Mouse (Mus musculus) kidney, embryonic 14.5 days (tissue): ENCODE results near the gene Cxcl10. TPM values are rescaled to one million over a fixed set of nuclear protein-coding genes. Genes with fewer than 3 reads are reported as not detected.

Experiments
- ATAC-seq: fragments of 200-750 bp; cut with Nextera tagmentation; 2 replicates; pipeline ENCODE4 v1.8.0; 2017; ENCODE audit warnings: moderate number of reproducible peaks, mild to moderate bottlenecking, moderate TSS enrichment, moderate library complexity; ENCODE audit not compliant: low FRiP score, low TSS enrichment
- H3K27ac ChIP-seq: fragments of 300-500 bp; sonication (generic); 2 replicates; pipeline ENCODE4 v1.5.1; 2014; ENCODE audit warnings: low read depth, mild to moderate bottlenecking, low read length, moderate library complexity, mixed read lengths
- H3K27me3 ChIP-seq: fragments of 300-500 bp; sonication (generic); 2 replicates; pipeline ENCODE4 v1.6.1; 2014; ENCODE audit warnings: mild to moderate bottlenecking, low read length; ENCODE audit not compliant: control insufficient read depth, insufficient read depth
- H3K36me3 ChIP-seq: fragments of 300-500 bp; sonication (generic); 2 replicates; pipeline ENCODE4 v1.6.1; 2014; ENCODE audit warnings: low read length, mixed read lengths; ENCODE audit not compliant: control insufficient read depth, insufficient read depth
- H3K4me1 ChIP-seq: fragments of 300-500 bp; sonication (generic); 2 replicates; pipeline ENCODE4 v1.6.1; 2014; ENCODE audit warnings: low read length, mixed read lengths; ENCODE audit not compliant: control insufficient read depth, insufficient read depth
- H3K4me2 ChIP-seq: fragments of 300-500 bp; sonication (generic); replicated peaks from 2 replicates; pipeline ENCODE4 v1.6.1; 2014; ENCODE audit warnings: low read depth, mild to moderate bottlenecking, low read length
- H3K4me3 ChIP-seq: fragments of 300-500 bp; sonication (generic); 2 replicates; pipeline ENCODE4 v1.5.1; 2014; ENCODE audit warnings: mild to moderate bottlenecking, low read length
- H3K9ac ChIP-seq: fragments of 300-500 bp; sonication (generic); 2 replicates; pipeline ENCODE4 v1.6.1; 2014; ENCODE audit warnings: low read depth, mild to moderate bottlenecking, low read length, moderate library complexity
- H3K9me3 ChIP-seq: fragments of 300-500 bp; sonication (generic); 2 replicates; pipeline ENCODE4 v1.6.1; 2016; ENCODE audit warnings: low read length; ENCODE audit not compliant: control insufficient read depth
- WGBS: fragments of 180-500 bp; shearing (Covaris S2); extraction: QIAGEN DNeasy Blood & Tissue Kit; methylation state at CpG from one replicate; pipeline ENCODE4 v1.1.7; 2014; 5-methylcytosine and 5-hydroxymethylcytosine counted together
- polyA plus RNA-seq: library from polyadenylated mRNA; unstranded; fragments of >200 nt; fragmentation: Nextera tagmentation; extraction: Ambion mirVana; gene quantifications from 2 replicates; pipeline ENCODE4 v1.2.1, GENCODE M21; 2014

Cxcl10 gene
- 0.84 and 1.0 TPM in 2 replicates for polyA plus RNA-seq

DNA sequence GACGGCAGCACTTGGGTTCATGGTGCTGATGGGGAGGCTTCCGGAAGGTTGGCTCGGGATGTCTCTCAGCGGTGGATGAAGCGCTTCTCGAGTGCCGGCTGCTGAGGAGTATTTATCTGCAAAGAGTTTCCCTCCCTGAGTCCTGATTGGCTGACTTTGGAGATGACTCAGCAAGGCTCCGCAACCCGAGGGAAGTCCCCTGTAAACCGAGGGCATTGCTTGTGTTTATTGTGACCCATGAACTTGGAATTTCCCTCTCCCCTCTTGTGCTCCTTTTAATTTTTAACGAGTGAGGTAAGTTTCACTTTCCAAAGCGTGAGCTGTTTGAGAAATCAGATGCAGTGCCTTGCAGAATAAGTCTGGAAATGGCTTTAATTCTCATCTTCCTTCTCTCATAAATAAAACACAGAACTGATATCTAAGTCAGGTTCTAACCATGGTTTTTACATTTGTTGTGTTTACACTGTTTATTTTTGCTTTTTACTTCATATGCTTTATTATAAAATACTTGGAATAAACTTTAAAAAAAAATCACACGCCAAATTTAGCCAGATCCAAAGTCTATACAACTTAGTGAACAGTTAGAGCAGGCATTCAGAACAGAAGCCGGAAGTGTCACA is at the start of gene Cxcl10:
Cxcl10 (minus strand) TSS at position 96 of the 620 bp plus-strand sequence.
- H3K4me3 ChIP-seq: 0 out of 2 replicates have a peak within 1 kb of the TSS, but pooled peaks have one; percentile 13

DNA sequence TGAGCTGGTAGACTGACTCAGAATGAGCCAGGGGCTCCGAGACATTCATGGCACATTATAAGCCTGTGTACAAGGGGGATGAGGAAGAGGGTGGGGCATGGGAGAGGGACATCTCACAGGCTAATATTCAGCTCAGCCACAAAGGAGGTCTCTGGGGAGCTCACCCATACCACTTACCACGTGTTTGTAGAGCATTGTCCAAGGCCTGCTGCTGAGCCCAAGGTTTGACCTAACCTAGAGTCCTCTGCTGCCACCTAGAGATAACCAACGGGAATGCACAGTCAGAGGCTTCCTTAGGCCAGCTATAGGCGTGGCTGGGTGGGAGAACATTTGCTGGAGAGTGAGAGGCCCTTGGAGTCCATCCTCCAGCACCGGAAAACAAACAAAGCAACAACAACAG is 49.5 kb upstream of the Cxcl10 start:
- Histone ChIP-seq H3K27me3 (peaks cover 9% of the 10 kb centered on the region), H3K36me3 (no peaks in the 10 kb centered on the region), H3K4me2 (no peak overlapping the region), H3K9me3 (no peaks in the 10 kb centered on the region), H3K4me1 (no peaks in the 10 kb centered on the region), H3K9ac (no peak overlapping the region), H3K4me3 (no peak overlapping the region), H3K27ac (no peak overlapping the region)
- ATAC-seq: peak; percentile 88
- 22% methylated on average over 5 of the region's 5 CpGs for WGBS

More for the DNA sequence above, at the start of gene Cxcl10:
- Histone ChIP-seq H3K36me3 (no peaks in the 10 kb centered on the region), H3K9ac (no peak within 1 kb of the TSS; the same call in 1 of the 2 replicates), H3K27ac (no peak within 1 kb of the TSS), H3K9me3 (no peaks in the 10 kb centered on the region), H3K4me2 (peak within 1 kb of the TSS; percentile 36; the same call in 1 of the 2 replicates), H3K4me1 (0 out of 2 replicates have a peak, but pooled peaks cover 5% of the 10 kb centered on the region), H3K27me3 (no peaks in the 10 kb centered on the region)
- ATAC-seq: peak; percentile 35; the same call in 1 of the 2 replicates
- WGBS: 18% methylated on average over 14 of the region's 14 CpGs

DNA sequence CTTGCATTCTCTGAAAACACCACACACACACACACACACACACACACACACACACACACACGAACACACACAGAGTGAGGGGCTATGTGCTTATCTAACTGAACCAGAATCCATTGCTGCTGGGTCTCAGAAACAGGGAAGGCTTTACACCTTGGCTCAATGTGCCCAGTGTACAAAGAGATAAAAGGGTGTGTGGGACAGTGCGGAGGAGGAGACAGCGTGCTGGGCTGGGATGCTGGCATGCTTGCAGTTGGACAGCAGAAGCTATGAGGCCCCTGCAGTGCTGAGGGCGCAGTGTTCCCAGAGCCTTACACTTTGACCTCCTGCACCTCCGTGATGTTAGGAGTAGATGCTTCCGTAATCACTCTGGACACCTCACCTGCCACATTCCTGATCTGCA is 47.8 kb upstream of the Cxcl10 start:
- Histone ChIP-seq H3K9me3 (no peaks in the 10 kb centered on the region), H3K27me3 (peaks cover 20% of the 10 kb centered on the region), H3K4me3 (no peak overlapping the region), H3K36me3 (no peaks in the 10 kb centered on the region), H3K27ac (no peak overlapping the region), H3K4me2 (no peak overlapping the region), H3K4me1 (no peaks in the 10 kb centered on the region), H3K9ac (no peak overlapping the region)
- WGBS: 82% methylated on average over 6 of the region's 6 CpGs
- no peak for ATAC-seq

DNA sequence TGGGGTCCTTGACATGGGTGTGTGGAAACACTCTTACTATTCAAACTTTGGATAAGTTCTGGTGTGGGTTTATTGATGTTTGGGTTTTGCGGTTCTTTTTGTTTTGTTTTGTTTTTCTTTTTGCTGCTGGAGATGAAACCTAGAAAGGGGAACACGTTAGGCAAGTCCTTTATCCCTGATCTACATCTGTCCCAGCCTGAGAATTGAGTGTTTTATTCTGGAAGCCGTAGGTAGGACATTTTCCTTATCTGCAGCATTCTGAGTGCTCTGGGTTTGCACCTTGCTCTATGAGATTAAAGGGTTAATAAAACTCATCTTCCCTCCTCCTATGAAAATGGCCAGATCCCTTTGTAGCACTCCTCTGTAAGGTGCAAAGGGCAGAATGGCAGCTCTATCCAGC is 47.1 kb upstream of the Cxcl10 start:
- 90% methylated on average over 3 of the region's 3 CpGs for WGBS
- H3K9me3 ChIP-seq: no peaks in the 10 kb centered on the region
- no peak overlapping the region for H3K27ac ChIP-seq
- ATAC-seq: no peak
- H3K4me2 ChIP-seq: no peak overlapping the region
- H3K4me3 ChIP-seq: no peak overlapping the region
- H3K9ac ChIP-seq: no peak overlapping the region
- H3K27me3 ChIP-seq: peaks cover 25% of the 10 kb centered on the region
- H3K4me1 ChIP-seq: no peaks in the 10 kb centered on the region
- no peaks in the 10 kb centered on the region for H3K36me3 ChIP-seq

DNA sequence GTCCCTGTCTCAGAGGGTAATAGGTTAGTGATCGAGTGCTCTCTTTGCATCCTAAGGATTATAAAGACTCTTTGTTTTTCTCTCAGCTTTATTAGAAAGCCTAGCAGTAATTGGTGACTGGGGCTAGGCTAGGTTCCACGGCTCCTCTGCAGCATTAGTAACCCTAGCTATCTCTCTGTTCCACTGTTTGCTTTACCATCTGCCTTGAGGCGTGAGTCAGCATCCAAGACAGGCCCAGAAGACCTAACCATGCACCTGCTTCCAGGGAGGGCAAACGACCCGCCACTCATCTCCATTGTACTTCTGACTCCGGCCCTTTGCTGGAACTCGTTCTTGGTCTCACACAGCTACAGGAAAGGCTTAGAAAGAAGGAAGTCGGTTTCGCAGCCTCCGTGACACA is 45.2 kb upstream of the Cxcl10 start:
- Histone ChIP-seq H3K27me3 (peaks cover 32% of the 10 kb centered on the region), H3K9me3 (no peaks in the 10 kb centered on the region), H3K27ac (no peak overlapping the region), H3K9ac (no peak overlapping the region), H3K4me2 (no peak overlapping the region), H3K4me3 (no peak overlapping the region), H3K36me3 (no peaks in the 10 kb centered on the region), H3K4me1 (no peaks in the 10 kb centered on the region)
- 71% methylated on average over 10 of the region's 10 CpGs for WGBS
- ATAC-seq: no peak

DNA sequence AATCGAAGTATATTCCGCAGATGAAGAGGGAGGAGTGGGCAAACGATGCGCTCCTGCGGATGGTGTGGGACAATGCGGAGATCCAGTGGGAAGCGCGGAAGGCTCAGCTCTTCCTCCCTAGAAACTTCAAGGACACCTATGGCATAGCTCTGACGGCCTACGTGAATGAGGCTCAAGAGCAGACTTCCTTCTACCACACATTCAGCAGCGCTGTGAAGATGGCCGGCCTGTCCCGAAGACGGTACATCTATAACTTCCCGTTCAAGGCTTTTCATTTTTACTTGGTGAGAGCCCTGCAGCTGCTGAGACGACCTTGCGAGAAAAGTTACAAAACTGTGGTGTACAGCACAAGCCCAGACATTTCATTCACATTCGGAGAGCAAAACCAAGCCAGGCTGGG is 43.9 kb upstream of the Cxcl10 start:
- Histone ChIP-seq H3K9ac (no peak overlapping the region), H3K36me3 (no peaks in the 10 kb centered on the region), H3K9me3 (no peaks in the 10 kb centered on the region), H3K4me2 (peak overlapping the region; percentile 37), H3K4me3 (peak overlapping the region; percentile 21), H3K4me1 (no peaks in the 10 kb centered on the region), H3K27ac (no peak overlapping the region), H3K27me3 (peaks cover 32% of the 10 kb centered on the region)
- ATAC-seq: no peak
- WGBS: 43% methylated on average over 18 of the region's 18 CpGs

DNA sequence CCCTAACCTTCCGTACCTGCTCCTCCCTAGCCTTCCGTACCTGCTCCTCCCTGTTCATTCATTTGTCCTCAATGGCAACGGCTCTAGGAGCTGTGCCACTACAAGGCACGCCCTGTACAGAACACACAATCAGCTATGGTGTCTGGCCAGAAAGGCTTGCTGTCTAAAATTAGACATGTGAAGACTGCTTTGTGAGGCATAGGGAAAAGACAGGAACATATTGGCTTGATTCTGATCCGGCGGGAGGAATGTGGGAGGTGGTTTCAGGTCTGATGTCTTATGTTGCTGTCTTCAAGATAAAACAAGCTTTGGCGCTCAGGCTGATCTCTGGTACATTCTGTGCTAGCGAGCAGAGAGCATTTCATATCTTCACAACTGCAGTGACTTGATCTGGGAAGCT is 41.9 kb upstream of the Cxcl10 start:
- no peak overlapping the region for H3K27ac ChIP-seq
- ATAC-seq: no peak
- H3K9ac ChIP-seq: no peak overlapping the region
- H3K4me1 ChIP-seq: no peaks in the 10 kb centered on the region
- WGBS: 77% methylated on average over 8 of the region's 8 CpGs
- H3K9me3 ChIP-seq: no peaks in the 10 kb centered on the region
- H3K4me2 ChIP-seq: no peak overlapping the region
- no peak overlapping the region for H3K4me3 ChIP-seq
- peaks cover 32% of the 10 kb centered on the region for H3K27me3 ChIP-seq
- no peaks in the 10 kb centered on the region for H3K36me3 ChIP-seq

DNA sequence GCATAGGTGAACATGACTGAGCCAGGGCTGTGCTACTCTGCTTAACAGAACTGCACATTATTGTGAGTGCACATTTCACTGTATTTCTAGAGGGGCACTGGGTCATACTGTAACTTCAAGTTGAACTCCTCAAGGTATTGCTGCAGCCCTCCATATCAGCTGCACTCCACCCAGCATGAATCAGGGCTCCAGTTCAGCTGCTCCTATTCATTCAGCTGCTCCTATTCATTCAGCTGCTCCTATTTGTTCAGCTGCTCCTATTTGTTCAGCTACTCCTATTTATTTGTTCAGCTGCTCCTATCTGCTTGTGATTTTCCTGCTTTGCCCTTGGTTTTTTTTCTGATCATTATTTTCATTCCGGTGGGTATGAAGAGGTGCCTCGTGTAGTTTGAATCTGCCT is 41.3 kb upstream of the Cxcl10 start:
- 80% methylated on average over 2 of the region's 2 CpGs for WGBS
- Histone ChIP-seq H3K4me1 (no peaks in the 10 kb centered on the region), H3K9me3 (no peaks in the 10 kb centered on the region), H3K4me2 (no peak overlapping the region), H3K27me3 (peaks cover 32% of the 10 kb centered on the region), H3K9ac (no peak overlapping the region), H3K27ac (no peak overlapping the region), H3K36me3 (no peaks in the 10 kb centered on the region), H3K4me3 (no peak overlapping the region)
- no peak for ATAC-seq

DNA sequence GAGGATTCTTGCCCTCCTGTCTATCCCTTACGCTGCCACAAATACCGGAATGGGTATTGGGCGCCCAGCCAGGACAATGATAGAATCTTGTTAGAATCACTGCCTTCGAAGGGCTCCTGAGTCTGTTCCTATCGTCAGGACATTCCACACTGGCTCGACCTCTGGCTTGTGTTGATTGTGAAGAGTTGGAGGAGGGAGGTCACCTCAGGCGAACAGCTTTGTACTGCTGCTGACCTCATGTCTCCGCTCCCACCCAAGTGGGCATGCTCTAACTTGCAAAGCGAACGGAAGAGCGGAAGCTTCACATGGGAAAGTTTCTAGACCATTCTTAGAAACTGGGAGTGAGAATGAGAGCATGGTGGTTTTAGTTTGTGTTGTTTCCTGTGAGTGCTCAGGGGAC is 38.7 kb upstream of the Cxcl10 start:
- Histone ChIP-seq H3K9ac (no peak overlapping the region), H3K4me2 (no peak overlapping the region), H3K4me1 (no peaks in the 10 kb centered on the region), H3K9me3 (no peaks in the 10 kb centered on the region), H3K27ac (no peak overlapping the region), H3K27me3 (peaks cover 17% of the 10 kb centered on the region), H3K4me3 (no peak overlapping the region), H3K36me3 (no peaks in the 10 kb centered on the region)
- ATAC-seq: no peak
- WGBS: 60% methylated on average over 11 of the region's 11 CpGs
